Mouse (Mus musculus) skeletal muscle tissue, adult 2 months (tissue): ENCODE data around the gene Fam114a1.

Experiments used
- DNase-seq: peaks from one replicate; pipeline ENCODE4 v3.0.0-alpha.2; 2012; ENCODE audit warnings: low read depth, low spot score

The Fam114a1 gene

DNA sequence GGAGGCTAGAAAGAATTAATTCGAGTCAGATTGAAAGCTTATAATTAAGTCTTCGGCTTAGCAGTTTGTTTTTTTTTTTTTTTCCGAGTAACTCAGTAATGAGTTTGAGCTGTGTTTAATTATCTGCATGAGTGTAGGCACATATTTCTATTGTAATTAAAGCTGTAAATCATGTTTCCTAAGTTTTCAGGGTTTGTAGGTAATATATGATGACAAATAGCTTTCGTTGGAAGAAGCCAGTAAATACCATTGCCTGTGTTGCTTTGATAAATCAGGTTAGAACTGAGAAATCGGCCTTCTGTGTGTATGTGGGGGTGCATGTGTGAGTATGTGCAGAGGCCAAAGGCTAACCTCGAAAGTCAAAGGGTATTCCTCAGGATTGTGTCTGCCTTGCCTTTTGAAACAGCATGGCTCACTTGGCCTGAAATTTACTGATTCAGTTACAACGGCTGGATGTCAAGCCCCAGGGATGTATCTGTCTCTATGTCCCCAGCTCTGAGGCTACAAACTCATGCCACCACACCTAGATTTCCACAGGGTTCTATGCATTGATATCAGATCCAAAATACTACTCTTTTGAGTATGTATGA lies 34.2 kb downstream of the Fam114a1 start:
- DNase-seq = no peak

DNA sequence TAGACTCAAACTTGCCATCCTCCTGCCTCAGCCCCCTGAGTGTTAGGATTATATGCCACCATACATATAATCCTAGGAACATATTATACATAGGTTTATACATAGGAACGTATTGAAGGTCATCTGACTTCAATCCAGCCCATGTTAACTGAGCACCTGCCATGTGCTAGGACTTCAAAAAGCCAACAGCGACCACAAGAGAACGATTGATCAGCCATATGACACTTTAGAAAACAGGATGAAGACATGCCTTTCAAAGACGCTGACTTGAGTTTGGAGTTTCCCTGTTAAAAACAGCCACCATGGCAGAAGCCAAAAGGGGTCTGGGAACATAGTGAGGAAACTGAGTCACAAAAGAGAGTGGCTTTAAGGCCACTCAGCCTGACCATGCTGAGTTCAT lies 35.4 kb downstream of the Fam114a1 start:
- no peak for DNase-seq

DNA sequence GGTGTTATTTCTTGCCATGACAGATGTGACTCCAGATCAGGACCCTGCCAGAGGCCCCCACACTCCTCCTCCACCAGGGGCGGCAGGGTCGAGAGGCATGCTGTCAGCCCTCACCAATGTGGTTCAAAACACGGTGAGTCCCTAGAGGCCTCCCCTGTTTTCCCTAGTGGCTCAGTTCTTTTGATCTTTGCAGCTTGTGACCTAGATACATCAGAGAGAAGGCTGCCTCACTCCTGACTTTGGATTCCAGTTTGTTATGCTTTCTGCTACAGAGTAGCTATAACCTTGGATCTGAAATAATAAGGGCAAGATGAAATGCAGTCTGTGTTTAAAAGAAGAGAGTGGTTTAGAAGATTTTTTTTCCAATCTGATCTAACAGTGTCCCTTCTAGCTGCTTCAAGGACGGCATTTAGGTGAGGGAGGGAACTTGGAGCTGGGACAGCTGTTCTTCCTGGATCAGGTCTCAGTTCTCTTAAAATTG lies 36.2 kb downstream of the Fam114a1 start:
- DNase-seq = no peak

DNA sequence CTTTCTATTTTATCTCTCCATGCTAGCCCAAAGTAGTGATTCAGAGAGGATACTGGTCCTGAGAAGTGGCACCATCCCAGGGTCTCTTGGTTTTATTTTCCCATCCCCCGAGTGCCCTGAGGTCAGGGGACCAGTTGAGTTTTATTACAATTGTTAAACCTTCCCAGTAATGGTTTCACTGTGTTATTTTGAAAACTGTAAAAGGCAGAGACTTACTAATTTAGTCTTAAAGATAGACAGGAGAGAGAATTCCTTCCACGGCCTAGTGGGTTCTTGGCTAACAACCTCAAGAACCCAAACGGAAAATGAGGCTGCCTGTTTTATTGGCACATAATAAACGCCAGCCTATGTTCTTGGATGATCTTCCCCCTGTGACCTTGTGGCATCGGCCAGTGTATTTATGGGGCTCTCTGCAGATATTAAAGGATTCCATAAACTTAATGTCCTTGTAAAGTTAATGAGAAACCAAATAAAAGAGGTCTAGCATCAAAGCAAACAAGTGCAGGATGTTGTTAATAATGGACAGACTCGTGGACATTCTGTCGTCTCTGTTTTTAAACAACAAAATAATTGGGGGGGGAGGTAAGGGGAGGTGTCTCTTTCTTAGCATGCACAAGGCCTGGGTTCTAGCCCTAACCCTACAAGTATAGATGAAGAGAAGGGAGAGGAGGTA lies 42.2 kb downstream of the Fam114a1 start:
- no peak for DNase-seq

DNA sequence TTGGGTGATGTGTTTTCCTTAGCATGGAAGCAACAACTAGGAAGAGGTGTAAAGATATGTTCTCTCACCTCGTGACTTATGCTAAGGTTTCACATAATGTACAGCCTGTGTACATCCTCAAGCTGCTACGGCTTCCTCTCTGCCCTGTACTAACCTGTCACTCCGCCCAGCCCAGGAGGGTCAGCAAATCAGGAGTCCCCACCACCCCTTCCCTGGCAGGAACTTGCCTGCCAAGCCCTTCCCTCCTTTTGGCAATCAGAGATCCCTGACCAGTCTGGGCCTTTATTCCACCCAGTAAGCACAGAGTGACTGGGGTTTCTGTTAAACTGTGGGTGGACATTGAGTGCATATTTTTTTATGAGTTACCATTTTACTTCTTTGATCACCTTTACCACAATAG lies 45.6 kb downstream of the Fam114a1 start:
- DNase-seq = no peak

DNA sequence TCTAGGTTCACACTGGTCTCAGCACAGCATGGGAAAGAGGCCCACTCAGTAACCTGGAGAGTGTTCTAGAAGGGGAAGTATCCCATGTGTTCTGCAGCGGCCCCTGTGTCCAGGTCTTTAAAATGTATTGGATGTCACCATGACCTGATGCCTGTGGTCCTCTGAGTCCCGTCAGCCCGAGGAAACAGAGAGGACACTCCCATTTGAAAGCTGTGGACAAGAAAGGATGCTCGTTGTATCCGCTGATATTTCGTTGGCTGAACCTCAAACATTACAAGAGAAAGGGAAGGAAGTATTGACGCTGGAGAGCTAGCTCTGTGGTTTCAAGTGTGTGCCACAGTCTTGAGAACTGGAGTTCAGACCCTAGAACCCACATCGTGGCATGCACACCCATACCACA lies 49.2 kb downstream of the Fam114a1 start:
- DNase-seq = no peak

DNA sequence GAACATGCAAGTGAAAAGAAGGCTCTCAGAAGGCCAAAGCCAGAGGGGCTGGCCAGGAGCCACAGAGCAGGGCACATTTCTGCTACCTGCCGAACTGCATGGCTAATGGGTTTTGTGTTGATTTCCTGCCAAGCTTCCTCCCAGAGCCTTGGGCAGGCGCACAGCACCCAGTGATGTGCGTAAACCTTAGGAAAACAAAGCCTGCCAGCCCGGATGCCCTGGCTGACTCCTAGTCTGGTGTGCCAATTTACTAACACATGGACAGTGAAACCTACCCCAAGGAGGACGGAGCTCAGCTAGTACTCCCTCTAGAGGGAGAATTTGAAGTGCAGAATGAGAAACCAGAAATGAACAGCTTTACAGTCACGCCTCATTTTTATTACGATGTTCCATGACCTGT lies 50.0 kb downstream of the Fam114a1 start:
- DNase-seq = peak; percentile 67

DNA sequence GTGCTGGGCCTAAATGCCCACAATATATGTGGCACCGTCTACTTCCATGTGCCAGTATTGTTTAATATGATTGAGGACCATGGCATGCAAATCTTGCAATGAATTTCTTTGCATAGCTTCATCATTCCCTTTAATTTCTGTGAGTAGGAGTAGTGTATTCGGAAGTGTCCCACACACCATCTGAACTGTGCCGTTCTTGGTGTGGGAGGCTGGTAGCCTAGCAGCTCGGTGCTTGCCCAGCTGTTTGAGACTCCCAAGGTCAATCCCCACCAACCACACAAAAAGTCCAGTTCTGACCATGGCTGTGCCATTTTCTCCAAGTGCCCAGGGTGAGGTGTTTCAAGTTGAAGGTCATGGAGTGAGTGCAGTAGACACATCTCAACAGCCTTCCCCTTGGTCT lies 52.1 kb downstream of the Fam114a1 start:
- no peak for DNase-seq

DNA sequence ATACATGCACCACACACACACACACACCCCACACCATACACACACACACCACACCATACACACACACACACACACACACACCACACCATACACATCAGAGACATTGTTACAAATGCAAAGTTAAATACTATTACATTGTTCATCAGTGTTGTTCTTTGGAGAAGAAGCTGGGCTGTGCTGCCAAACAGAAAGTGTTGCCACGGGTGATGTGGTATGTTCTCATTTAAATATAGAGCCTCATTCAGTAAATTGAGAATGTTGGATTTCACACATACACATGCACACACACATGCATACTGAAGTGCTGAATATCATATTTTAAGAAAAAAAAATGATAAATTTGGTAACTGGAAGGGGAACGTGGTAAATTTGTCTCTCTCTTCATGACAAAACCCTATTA lies 54.8 kb downstream of the Fam114a1 start:
- no peak for DNase-seq

DNA sequence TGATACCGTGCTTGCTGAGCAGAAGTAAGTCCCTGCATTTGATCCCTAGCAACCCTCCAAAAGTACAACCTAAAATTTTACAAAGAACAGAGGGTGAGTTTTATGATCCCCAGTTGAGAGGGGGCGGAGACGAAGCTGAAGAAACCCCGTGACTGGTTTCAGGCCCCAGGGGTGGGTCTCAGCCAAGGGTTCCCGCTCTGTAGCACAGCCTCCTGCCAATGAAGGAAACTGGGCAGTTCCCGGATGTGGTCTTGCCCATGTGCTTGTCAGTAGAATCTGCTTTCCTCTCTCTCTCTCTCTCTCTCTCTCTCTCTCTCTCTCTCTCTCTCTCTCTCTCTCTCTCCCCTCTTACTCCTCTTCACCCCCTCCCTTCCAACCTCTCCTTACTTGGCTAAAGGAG lies 56.0 kb downstream of the Fam114a1 start:
- DNase-seq = no peak

DNA sequence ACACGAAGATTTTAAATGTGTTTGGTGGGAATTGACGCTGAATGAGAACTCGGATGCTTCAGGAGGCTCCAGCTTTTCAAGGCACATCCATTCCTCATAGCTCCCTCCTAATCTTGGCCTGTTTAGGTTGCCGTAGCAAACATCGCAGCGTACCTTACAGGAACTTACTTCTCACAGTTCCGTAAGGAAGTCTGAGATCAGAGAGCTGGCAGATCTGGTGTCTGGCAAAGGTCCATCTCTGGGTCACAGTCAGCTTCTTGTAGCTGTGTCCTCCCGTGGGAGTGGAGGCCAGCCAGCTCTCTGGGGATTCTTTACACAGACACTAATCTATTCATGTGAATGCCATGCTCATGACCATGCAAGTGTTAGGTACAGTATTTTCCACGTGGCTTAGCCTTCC lies 56.9 kb downstream of the Fam114a1 start:
- no peak for DNase-seq

DNA sequence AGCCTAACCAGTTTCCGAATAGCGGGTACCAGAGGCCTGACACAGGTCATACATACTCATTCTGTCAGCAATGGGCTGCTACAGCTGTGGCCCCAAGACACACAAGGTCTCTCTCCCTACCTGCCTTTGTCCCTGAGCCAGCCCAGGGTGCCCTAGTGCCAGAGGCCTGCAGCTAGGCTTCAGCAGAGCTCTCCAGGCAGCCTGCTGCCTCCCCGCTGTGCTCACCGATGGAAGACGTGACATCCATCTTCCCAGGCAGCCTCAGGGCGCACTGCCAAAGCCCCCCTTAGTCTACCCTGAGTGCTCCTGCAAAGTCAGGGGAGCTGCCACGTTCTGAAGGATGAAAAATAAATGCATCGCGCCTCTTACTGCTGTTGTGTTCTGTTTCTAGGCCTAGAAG lies 58.1 kb downstream of the Fam114a1 start:
- no peak for DNase-seq

DNA sequence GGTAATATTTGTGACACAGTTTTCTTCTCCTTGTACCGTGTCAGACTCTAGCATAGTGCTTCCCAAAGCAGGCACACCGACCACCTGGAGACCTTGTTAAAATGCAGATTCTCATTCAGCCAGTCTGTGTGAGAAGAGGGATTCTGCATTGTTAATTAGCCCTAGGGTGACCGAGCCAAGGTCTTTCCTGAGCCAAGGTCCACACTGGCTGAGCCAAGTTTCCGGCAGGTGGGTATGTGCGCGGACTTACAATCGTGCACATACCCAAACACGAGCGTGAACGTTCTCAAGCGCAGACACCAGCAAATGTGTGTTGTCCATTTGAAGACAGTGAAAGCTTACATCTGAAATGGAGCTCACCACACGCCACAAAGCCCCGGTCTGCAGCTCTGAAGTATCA lies 66.7 kb downstream of the Fam114a1 start:
- DNase-seq = no peak

DNA sequence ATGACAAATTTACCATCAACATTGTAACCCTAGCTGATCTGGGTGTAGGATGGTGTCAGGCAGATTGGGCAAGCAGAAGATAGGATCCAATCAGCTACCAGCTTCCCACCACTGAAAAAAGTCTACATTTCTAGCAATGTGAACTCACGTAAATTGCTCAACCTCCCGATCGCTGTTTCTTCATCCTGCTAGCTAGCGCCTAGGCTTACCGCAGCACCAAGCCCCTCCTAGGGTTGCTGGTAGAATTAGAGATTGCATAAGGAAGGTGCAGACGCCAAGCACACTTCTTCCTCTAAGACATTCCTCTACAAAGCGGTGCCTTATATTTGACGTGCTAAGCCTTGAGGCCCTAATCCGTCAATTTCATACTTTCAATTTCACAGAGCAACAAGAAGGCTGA lies 68.4 kb downstream of the Fam114a1 start:
- peak; percentile 38 for DNase-seq

DNA sequence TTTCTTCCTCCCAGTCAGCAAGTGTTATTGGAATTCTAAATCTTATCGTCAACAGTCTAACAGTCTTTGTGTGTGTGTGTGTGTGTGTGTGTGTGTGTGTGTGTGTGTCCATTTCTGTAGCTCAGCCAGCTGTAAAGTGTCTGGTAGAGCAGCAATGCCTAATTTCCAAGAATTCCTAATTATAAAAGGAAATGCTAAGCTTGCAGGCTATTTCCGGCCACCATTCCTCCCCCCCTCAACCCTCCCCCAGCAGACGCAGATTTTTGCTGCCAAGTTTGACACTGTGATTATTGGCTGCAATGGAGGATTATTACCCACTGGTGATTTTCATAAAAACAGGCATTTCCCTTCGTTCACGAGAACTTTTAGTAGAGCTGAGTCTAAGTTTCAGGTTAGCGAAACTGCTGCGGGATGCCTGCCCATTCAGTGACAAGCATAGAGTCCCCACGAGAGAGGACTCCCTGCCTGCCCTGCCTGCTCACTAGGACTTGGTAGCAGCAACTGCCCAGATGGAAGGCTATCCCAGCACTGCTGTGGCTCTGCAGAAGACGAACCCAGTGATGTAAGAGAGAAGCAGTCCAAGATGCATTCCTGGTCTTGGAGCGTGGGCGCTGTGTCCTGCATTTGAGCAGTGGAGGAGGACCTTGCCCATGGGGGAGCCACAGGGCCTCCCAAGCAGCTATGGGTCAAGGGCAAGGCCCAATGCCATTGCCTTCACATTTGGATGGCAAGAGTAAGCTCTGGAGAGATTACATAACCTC lies 69.1 kb downstream of the Fam114a1 start:
- peak; percentile 67 for DNase-seq

DNA sequence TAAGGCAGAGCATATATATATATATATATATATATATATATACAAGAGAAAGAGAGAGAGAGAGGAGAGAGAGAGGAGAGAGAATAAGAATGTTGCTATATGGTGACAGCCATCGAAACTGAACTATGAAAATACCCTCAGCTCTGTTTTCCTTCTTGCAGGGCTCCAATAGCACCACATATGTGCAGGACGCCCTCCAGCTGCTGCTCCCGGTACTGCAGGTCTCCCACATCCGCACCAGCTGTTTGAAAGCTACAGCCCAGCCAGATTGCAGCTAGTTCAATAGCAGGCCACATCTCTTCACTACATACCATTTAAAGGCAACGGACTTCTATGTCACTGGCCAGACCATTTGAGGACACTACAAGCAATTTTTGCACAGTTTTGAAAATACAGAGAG lies 70.6 kb downstream of the Fam114a1 start:
- no peak for DNase-seq

DNA sequence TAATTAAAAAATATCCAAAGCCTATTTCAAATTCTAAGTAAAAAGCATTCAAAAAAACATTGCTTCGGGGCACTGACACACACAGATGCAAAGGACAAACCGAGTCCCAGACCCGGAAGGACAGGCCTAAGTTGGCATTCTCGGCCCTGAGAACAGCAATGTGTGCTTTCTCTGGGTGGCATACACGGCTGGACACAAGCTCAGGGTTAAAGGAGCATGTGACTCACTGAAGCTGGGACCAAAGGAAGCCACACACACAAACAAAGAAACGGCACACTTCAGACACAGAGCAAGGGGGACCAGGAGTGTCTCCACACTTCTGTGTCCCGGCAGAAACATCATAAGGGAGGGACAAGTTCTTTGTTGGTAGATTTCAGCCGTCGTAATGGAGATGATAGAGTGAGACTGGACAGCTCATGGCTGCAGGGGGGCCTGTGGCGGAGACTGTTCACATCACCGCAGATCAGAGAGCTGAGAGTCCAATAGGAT lies 73.6 kb downstream of the Fam114a1 start:
- DNase-seq = no peak

DNA sequence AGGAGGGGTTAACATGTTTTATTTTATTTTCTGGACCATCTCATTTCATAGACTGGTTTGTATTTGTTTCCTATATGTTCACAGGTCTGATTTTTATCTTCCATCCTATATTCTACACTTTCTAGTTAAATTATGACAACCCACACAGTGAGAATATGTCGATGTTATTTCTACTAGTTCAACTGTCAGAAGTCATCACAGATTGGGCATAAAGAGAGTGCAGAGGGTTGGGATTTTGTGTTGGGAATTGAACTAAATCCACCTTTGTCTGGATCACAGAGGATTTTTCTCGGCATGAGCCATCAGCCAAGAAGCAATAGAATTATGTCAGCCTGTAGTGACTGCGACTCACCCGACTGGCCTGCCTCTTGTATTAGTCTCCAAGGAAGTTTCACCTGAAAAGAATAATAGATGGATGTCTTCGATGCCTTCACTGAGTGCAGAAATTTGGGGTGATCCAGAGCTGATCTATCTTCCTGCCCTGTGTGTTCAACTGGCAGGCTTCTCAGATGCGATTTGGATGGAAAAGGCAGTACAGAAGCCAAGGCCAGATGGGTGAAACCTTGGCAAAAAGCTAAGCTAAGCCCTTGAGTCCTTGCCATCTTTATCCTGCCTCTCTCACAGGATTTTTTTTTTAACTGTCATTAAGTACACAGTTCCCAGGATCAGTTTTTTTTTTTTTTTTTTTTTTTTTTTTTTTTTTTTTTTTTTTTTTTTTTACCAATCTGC lies 75.9 kb downstream of the Fam114a1 start:
- DNase-seq = peak; percentile 21

DNA sequence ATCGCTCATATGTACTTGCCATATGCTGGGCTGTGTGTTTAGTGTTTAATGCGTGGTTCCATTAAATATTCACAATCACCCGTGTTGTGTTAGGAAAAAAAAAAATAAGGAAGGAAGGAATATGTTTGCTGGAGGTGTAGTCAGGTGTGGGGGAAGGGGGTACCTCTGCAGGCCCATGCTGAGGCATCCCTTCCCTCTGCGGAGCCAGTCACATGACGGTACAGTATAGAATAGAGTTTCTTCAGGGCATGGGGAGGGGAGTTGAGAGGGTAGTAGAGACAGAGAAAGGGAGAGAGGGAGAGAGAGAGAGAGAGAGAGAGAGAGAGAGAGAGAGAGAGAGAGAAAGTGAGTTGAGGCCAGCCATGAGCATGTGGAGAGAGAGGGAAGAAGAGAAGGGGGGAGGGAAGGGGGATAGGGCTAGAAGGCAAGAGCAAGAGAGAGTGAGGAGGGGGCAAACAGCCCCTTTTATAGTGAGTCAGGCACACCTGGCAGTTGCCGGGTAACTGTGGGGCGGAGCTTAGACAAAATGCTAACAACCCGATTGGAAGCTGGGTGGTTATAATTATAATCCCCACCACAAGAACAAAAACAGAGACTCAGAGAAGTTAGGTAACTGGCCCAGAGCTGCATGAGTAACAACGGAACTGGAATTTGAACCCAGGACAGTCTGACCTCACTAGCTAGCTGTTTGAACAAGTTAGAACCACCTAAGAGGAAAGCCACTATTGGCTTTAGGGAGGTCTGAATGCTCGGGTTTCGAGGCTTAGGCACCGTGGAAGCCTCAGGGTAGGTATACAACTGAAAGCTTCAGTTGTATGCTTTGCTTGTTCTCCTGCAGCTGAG lies 76.8 kb downstream of the Fam114a1 start:
- no peak for DNase-seq

DNA sequence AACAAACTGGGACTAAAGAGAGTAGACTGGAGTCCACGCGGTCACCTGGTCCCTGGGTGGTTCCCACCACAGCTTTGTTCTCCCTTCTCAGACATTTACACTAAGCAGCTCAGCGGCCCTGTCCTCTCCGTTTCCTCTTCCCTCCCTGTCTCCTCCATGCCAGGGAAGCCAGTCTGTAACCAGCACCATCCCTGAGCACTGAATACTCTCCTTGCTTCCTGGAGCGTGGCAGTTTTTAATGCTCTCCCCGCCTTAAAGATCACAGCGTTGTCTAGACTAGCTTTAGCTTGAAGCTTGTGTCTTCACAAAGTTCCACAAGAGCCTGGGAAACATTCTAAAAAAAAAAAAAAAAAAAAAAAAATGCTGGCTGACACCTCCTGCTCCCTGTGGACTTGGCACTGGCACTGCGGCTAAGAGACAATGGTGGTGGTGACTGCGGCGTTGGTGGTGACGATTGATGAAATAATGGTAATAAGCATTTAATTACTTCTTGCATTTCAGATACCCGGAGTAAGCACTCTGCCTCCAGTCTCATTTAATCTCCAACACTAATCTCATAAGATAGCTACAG lies 77.5 kb downstream of the Fam114a1 start:
- DNase-seq = no peak

DNA sequence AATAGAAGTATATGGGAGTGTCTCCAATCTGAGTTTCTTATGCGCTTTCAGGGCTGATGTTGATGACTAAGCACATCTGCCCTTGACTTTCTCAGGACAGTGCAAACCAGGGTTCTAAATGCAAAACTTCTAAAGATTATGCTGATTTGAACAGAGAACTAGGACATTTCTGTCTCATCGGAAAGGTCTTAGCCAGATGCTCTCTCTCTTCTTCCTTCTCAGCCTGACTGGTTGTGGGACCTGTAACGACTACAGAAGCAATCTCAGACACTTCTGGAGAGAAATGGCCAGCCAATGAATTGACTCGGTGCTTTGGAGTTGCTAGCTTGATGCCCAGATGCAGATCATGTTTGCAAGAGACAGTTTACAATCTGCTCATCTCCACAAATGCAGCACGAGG lies 80.0 kb downstream of the Fam114a1 start:
- no peak for DNase-seq
